8 mouse cellular contexts compared by ENCODE assay signal in genomic region chr7:113242688-113243087, GRCm38 (mm10). TPM values are rescaled to one million over a fixed set of nuclear protein-coding genes. Genes with fewer than 3 reads are reported as not detected.
DNase-seq lines count a peak whose midpoint lies in the region; ATAC-seq lines count a peak whose summit lies in the region.

No protein-coding gene starts in this region.

- no peak overlapping the region for H3K4me3 ChIP-seq in hindbrain, embryonic 14.5 days (replicated peaks; ENCODE audit: low read length)
- no peak overlapping the region for H3K4me3 ChIP-seq in hindbrain, embryonic 10.5 days

- no peaks in the 10 kb centered on the region for H3K36me3 ChIP-seq in hindbrain, embryonic 14.5 days (replicated peaks; ENCODE audit: control insufficient read depth, insufficient read depth)
- H3K36me3 ChIP-seq in hindbrain, embryonic 10.5 days, result no peaks in the 10 kb centered on the region

- 61% methylated on average over 6 of the region's 6 CpGs for whole genome bisulfite sequencing in hindbrain, embryonic 14.5 days
- 87% methylated on average over 6 of the region's 6 CpGs for WGBS in hindbrain, embryonic 10.5 days

- no peak overlapping the region for H3K4me2 ChIP-seq in hindbrain, embryonic 14.5 days (replicated peaks)

- DNase-seq in hindbrain, embryonic 14.5 days (ENCODE audit: low spot score), result peak; percentile 42
- no peak for DNase-seq in hindbrain, embryonic 10.5 days (ENCODE audit: low spot score)
- peak; percentile 53 for DNase-seq in 3T3-L1 (ENCODE audit: low read depth, low spot score)
- peak; percentile 60 to 75 for DNase-seq in heart, postnatal 14 days
- peak; percentile 51 for DNase-seq in right cerebral cortex, postnatal 14 days
- no peak for DNase-seq in thymus, postnatal 36 days
- DNase-seq in left cerebral cortex, adult 11 months (ENCODE audit: low spot score), result no peak

- peaks cover 24% of the 10 kb centered on the region; the same call in 1 of the 2 replicates for H3K4me1 ChIP-seq in hindbrain, embryonic 14.5 days (replicated peaks; ENCODE audit: control insufficient read depth, insufficient read depth, low read length)
- no peaks in the 10 kb centered on the region for H3K4me1 ChIP-seq in hindbrain, embryonic 10.5 days (replicated peaks)

- H3K9me3 ChIP-seq in hindbrain, embryonic 14.5 days (ENCODE audit: control insufficient read depth, low read length), result no peaks in the 10 kb centered on the region
- no peaks in the 10 kb centered on the region for H3K9me3 ChIP-seq in hindbrain, embryonic 10.5 days

- intact Hi-C loops in heart, postnatal 14 days (cut with DNase I), result no loop called here

- H3K27ac ChIP-seq in hindbrain, embryonic 14.5 days, result 0 out of 2 replicates have a peak overlapping the region, but pooled peaks have one; percentile 32
- H3K27ac ChIP-seq in hindbrain, embryonic 10.5 days, result no peak overlapping the region

- H3K9ac ChIP-seq in hindbrain, embryonic 14.5 days, result no peak overlapping the region

- no peaks in the 10 kb centered on the region for H3K27me3 ChIP-seq in hindbrain, embryonic 14.5 days (ENCODE audit: control insufficient read depth, insufficient read depth, low read length)
- no peaks in the 10 kb centered on the region for H3K27me3 ChIP-seq in hindbrain, embryonic 10.5 days (ENCODE audit: insufficient read depth, poor library complexity, severe bottlenecking)

- ATAC-seq in hindbrain, embryonic 14.5 days (ENCODE audit: low FRiP score), result no peak
- ATAC-seq in cerebellum, adult (ENCODE audit: insufficient number of reproducible peaks, low FRiP score, low TSS enrichment), result peak; percentile 77

RNA-seq across cellular contexts. Expression of gene Arntl, which starts 35.4 kb away (rescaled TPM):
- polyA plus RNA-seq in hindbrain, embryonic 14.5 days (2014; fragmentation: Nextera tagmentation; extraction: Ambion mirVana), result 16.9 and 17.7 TPM in 2 replicates
- polyA plus RNA-seq in hindbrain, embryonic 10.5 days (2016; fragmentation: Nextera tagmentation; extraction: Ambion mirVana), result 7.2 and 7.3 TPM in 2 replicates
- 1 to 10 TPM; 8.6 to 9.6 TPM for total RNA-seq in heart, postnatal 14 days (2021)

Comparison
In these comparisons a context has a peak if more than half of its experiments do, and no peak if none do; other contexts are left out.
1. DNase-seq: peak in hindbrain, embryonic 14.5 days (single experiment), 3T3-L1 (single experiment), heart, postnatal 14 days (2 of 2) and right cerebral cortex, postnatal 14 days (single experiment); none in hindbrain, embryonic 10.5 days (single experiment), thymus, postnatal 36 days (0 of 2) and left cerebral cortex, adult 11 months (single experiment).